Mouse (Mus musculus) kidney, embryonic 14.5 days (tissue): ENCODE data around the gene Wscd1. TPM values are rescaled to one million over a fixed set of nuclear protein-coding genes. Genes with fewer than 3 reads are reported as not detected.

Experiments
- ATAC-seq: fragments of 200-750 bp; cut with Nextera tagmentation; 2 replicates; pipeline ENCODE4 v1.8.0; 2017; ENCODE audit warnings: moderate number of reproducible peaks, mild to moderate bottlenecking, moderate TSS enrichment, moderate library complexity; ENCODE audit not compliant: low FRiP score, low TSS enrichment
- H3K27ac ChIP-seq: fragments of 300-500 bp; sonication (generic); 2 replicates; pipeline ENCODE4 v1.5.1; 2014; ENCODE audit warnings: low read depth, mild to moderate bottlenecking, low read length, moderate library complexity, mixed read lengths
- H3K27me3 ChIP-seq: fragments of 300-500 bp; sonication (generic); 2 replicates; pipeline ENCODE4 v1.6.1; 2014; ENCODE audit warnings: mild to moderate bottlenecking, low read length; ENCODE audit not compliant: control insufficient read depth, insufficient read depth
- H3K36me3 ChIP-seq: fragments of 300-500 bp; sonication (generic); 2 replicates; pipeline ENCODE4 v1.6.1; 2014; ENCODE audit warnings: low read length, mixed read lengths; ENCODE audit not compliant: control insufficient read depth, insufficient read depth
- H3K4me1 ChIP-seq: fragments of 300-500 bp; sonication (generic); 2 replicates; pipeline ENCODE4 v1.6.1; 2014; ENCODE audit warnings: low read length, mixed read lengths; ENCODE audit not compliant: control insufficient read depth, insufficient read depth
- H3K4me2 ChIP-seq: fragments of 300-500 bp; sonication (generic); replicated peaks from 2 replicates; pipeline ENCODE4 v1.6.1; 2014; ENCODE audit warnings: low read depth, mild to moderate bottlenecking, low read length
- H3K4me3 ChIP-seq: fragments of 300-500 bp; sonication (generic); 2 replicates; pipeline ENCODE4 v1.5.1; 2014; ENCODE audit warnings: mild to moderate bottlenecking, low read length
- H3K9ac ChIP-seq: fragments of 300-500 bp; sonication (generic); 2 replicates; pipeline ENCODE4 v1.6.1; 2014; ENCODE audit warnings: low read depth, mild to moderate bottlenecking, low read length, moderate library complexity
- H3K9me3 ChIP-seq: fragments of 300-500 bp; sonication (generic); 2 replicates; pipeline ENCODE4 v1.6.1; 2016; ENCODE audit warnings: low read length; ENCODE audit not compliant: control insufficient read depth
- WGBS: fragments of 180-500 bp; shearing (Covaris S2); extraction: QIAGEN DNeasy Blood & Tissue Kit; methylation state at CpG from one replicate; pipeline ENCODE4 v1.1.7; 2014; 5-methylcytosine and 5-hydroxymethylcytosine counted together
- polyA plus RNA-seq: library from polyadenylated mRNA; unstranded; fragments of >200 nt; fragmentation: Nextera tagmentation; extraction: Ambion mirVana; gene quantifications from 2 replicates; pipeline ENCODE4 v1.2.1, GENCODE M21; 2014

Gene Wscd1
- polyA plus RNA-seq, 1 experiment from 2014 or later = 7.8 TPM

DNA sequence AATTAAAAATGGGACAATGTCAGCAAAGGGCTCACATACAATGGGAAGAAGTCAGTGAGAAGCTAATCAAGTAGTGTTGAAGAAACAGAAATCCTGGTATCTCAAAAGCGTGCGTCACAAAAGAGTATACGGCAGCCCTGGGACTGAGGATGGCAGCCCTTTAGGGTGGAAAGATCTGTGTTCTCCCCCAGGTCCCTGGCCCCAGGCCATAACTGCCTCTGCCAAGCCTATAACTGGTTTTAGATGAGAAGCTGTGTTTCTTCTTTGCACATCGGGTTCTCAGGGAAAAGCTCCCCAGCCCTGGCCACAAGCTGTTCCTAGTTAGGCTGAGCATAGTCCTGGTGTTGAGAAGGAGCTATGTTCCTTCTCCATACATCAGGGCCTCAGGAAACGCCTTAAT, 72.3 kb downstream of the Wscd1 start:
- H3K27ac ChIP-seq = no peak overlapping the region
- no peak for ATAC-seq
- no peaks in the 10 kb centered on the region for H3K9me3 ChIP-seq
- no peaks in the 10 kb centered on the region for H3K27me3 ChIP-seq
- no peak overlapping the region for H3K9ac ChIP-seq
- WGBS = 83% methylated on average over 5 of the region's 5 CpGs
- H3K4me2 ChIP-seq = no peak overlapping the region
- H3K36me3 ChIP-seq = no peaks in the 10 kb centered on the region
- no peak overlapping the region for H3K4me3 ChIP-seq
- no peaks in the 10 kb centered on the region for H3K4me1 ChIP-seq

DNA sequence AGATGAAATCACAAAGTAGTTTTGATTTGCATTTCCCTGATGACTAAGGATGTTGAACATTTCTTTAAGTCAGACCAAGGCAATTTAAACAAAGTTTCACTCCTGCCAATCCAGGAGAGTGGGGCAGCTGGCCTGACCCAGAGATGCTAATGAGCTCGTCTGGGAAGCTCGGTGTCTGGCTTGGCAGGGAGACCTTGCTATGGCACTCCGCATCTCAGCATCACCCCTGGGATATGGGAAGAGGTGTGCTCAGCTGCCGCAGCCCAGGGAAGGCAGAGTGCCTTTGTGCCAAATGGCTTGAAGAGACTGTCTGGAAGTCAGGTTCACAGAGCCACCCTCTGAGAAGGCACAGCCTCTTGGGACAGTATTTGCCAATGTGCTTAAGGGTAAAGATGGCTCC, 75.3 kb downstream of the Wscd1 start:
- H3K4me1 ChIP-seq = no peaks in the 10 kb centered on the region
- 58% methylated on average over 4 of the region's 4 CpGs for WGBS
- H3K27me3 ChIP-seq = no peaks in the 10 kb centered on the region
- no peak overlapping the region for H3K9ac ChIP-seq
- H3K4me2 ChIP-seq = no peak overlapping the region
- no peaks in the 10 kb centered on the region for H3K9me3 ChIP-seq
- H3K27ac ChIP-seq = no peak overlapping the region
- no peak for ATAC-seq
- no peak overlapping the region for H3K4me3 ChIP-seq
- H3K36me3 ChIP-seq = no peaks in the 10 kb centered on the region
